Mouse (Mus musculus): ENCODE data around the gene Aldh9a1.

DNA sequence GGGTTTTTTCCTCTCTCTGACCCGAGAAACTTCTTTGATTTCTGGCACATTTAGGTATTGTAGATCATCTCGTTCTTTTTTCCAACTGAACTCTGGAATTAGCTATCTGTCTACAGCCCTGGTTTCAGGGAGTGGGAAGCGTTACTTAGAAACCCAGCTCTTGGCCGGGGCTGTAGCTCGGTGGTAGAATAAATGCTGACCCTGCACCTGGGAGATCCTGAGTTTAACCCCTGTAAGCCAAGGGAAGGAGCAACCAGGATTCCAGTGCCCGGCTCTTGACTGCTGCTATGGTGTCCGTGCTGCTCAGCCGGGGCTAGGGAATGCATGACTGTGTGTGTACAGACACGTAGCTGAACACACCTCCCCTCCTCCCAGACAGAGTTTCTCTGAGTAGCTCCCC, 8.9 kb downstream of the Aldh9a1 start:
- TF ChIP-seq CTCF (IDR thresholded peaks at IDR 0.05; ENCODE audit: low read depth) = no peak
- no peak for TF ChIP-seq EP300 (IDR thresholded peaks at IDR 0.05; ENCODE audit: low read depth)

Measured in liver, postnatal 0 days (tissue).